Mouse (Mus musculus): ENCODE measurements around the gene Ccdc141. TPM values are rescaled to one million over a fixed set of nuclear protein-coding genes. Genes with fewer than 3 reads are reported as not detected.

Ccdc141 gene
- total RNA-seq, 1 experiment: 3.3 TPM

GRCm38 (mm10) chr2:77102516-77102915, 67.9 kb downstream of the Ccdc141 start:
- TF ChIP-seq ZNF384 (IDR thresholded peaks at IDR 0.05; ENCODE audit: low read depth, low read length) (no peak), MAFK (IDR thresholded peaks at IDR 0.05; ENCODE audit: insufficient read depth, low read depth, low read length) (no peak), CHD2 (IDR thresholded peaks at IDR 0.05; ENCODE audit: low read depth, low read length) (no peak), HCFC1 (IDR thresholded peaks at IDR 0.05; ENCODE audit: borderline replicate concordance, insufficient read depth, low read length) (no peak), ZC3H11A (IDR thresholded peaks at IDR 0.05; ENCODE audit: borderline replicate concordance, low read depth, low read length) (no peak)
- in situ Hi-C loops (cut with MboI; ENCODE audit: low sequenced_read_pairs in 2 of 2, unreplicated experiment in 2 of 2): no loop called here
- Histone ChIP-seq H3K4me1 (ENCODE audit: control insufficient read depth in 2 of 2, insufficient read depth in 2 of 2, low read length in 2 of 2, poor library complexity in 1 of 2) (no peaks in the 10 kb centered on the region), H3K9ac (ENCODE audit: insufficient read depth, low read depth, low read length, poor library complexity, severe bottlenecking) (no peak overlapping the region), H3K36me3 (ENCODE audit: control insufficient read depth, insufficient read depth, low read length, poor library complexity, severe bottlenecking) (no peaks in the 10 kb centered on the region), H3K9me3 (ENCODE audit: control insufficient read depth, insufficient read depth, low read depth, low read length) (no peaks in the 10 kb centered on the region), H3K27ac (ENCODE audit: insufficient read depth, low read depth, low read length, poor library complexity, severe bottlenecking) (no peak overlapping the region), H3K4me3 (ENCODE audit: insufficient read depth in 1 of 2, low read depth in 1 of 2, low read length in 2 of 2, poor library complexity in 1 of 2, severe bottlenecking in 1 of 2) (no peak overlapping the region)
- DNase-seq (ENCODE audit: low read depth, low spot score): no peak

- no peak for TF ChIP-seq ZC3H11A (IDR thresholded peaks at IDR 0.05; ENCODE audit: borderline replicate concordance, low read depth, low read length)
- TF ChIP-seq MAFK (IDR thresholded peaks at IDR 0.05; ENCODE audit: insufficient read depth, low read depth, low read length): no peak
- no peak for TF ChIP-seq ZNF384 (IDR thresholded peaks at IDR 0.05; ENCODE audit: low read depth, low read length)
- no peak for TF ChIP-seq HCFC1 (IDR thresholded peaks at IDR 0.05; ENCODE audit: borderline replicate concordance, insufficient read depth, low read length)
- TF ChIP-seq CHD2 (IDR thresholded peaks at IDR 0.05; ENCODE audit: low read depth, low read length): no peak
- Histone ChIP-seq H3K4me3 (ENCODE audit: insufficient read depth in 1 of 2, low read depth in 1 of 2, low read length in 2 of 2, poor library complexity in 1 of 2, severe bottlenecking in 1 of 2) (no peak overlapping the region), H3K9me3 (ENCODE audit: control insufficient read depth, insufficient read depth, low read depth, low read length) (no peaks in the 10 kb centered on the region), H3K4me1 (ENCODE audit: control insufficient read depth in 2 of 2, insufficient read depth in 2 of 2, low read length in 2 of 2, poor library complexity in 1 of 2) (no peaks in the 10 kb centered on the region), H3K27ac (ENCODE audit: insufficient read depth, low read depth, low read length, poor library complexity, severe bottlenecking) (no peak overlapping the region), H3K9ac (ENCODE audit: insufficient read depth, low read depth, low read length, poor library complexity, severe bottlenecking) (no peak overlapping the region), H3K36me3 (ENCODE audit: control insufficient read depth, insufficient read depth, low read length, poor library complexity, severe bottlenecking) (no peaks in the 10 kb centered on the region)
- in situ Hi-C loops (cut with MboI; ENCODE audit: low sequenced_read_pairs in 2 of 2, unreplicated experiment in 2 of 2): no loop called here
- no peak for DNase-seq (ENCODE audit: low read depth, low spot score)
Measured at GRCm38 (mm10) chr2:77099814-77100213, 70.6 kb downstream of the Ccdc141 start.

GRCm38 (mm10) chr2:77098769-77099168, 71.7 kb downstream of the Ccdc141 start:
- H3K4me1 ChIP-seq (ENCODE audit: control insufficient read depth in 2 of 2, insufficient read depth in 2 of 2, low read length in 2 of 2, poor library complexity in 1 of 2): no peaks in the 10 kb centered on the region
- H3K27ac ChIP-seq (ENCODE audit: insufficient read depth, low read depth, low read length, poor library complexity, severe bottlenecking): no peak overlapping the region
- TF ChIP-seq MAFK (IDR thresholded peaks at IDR 0.05; ENCODE audit: insufficient read depth, low read depth, low read length): no peak
- TF ChIP-seq ZNF384 (IDR thresholded peaks at IDR 0.05; ENCODE audit: low read depth, low read length): no peak
- TF ChIP-seq CHD2 (IDR thresholded peaks at IDR 0.05; ENCODE audit: low read depth, low read length): no peak
- TF ChIP-seq HCFC1 (IDR thresholded peaks at IDR 0.05; ENCODE audit: borderline replicate concordance, insufficient read depth, low read length): no peak
- TF ChIP-seq ZC3H11A (IDR thresholded peaks at IDR 0.05; ENCODE audit: borderline replicate concordance, low read depth, low read length): no peak
- no peaks in the 10 kb centered on the region for H3K9me3 ChIP-seq (ENCODE audit: control insufficient read depth, insufficient read depth, low read depth, low read length)
- in situ Hi-C loops (cut with MboI; ENCODE audit: low sequenced_read_pairs in 2 of 2, unreplicated experiment in 2 of 2): no loop called here
- H3K4me3 ChIP-seq (ENCODE audit: insufficient read depth in 1 of 2, low read depth in 1 of 2, low read length in 2 of 2, poor library complexity in 1 of 2, severe bottlenecking in 1 of 2): no peak overlapping the region
- DNase-seq (ENCODE audit: low read depth, low spot score): no peak
- no peaks in the 10 kb centered on the region for H3K36me3 ChIP-seq (ENCODE audit: control insufficient read depth, insufficient read depth, low read length, poor library complexity, severe bottlenecking)
- H3K9ac ChIP-seq (ENCODE audit: insufficient read depth, low read depth, low read length, poor library complexity, severe bottlenecking): no peak overlapping the region

- Histone ChIP-seq H3K27ac (ENCODE audit: insufficient read depth, low read depth, low read length, poor library complexity, severe bottlenecking) (no peak overlapping the region), H3K4me3 (ENCODE audit: insufficient read depth in 1 of 2, low read depth in 1 of 2, low read length in 2 of 2, poor library complexity in 1 of 2, severe bottlenecking in 1 of 2) (no peak overlapping the region), H3K4me1 (ENCODE audit: control insufficient read depth in 2 of 2, insufficient read depth in 2 of 2, low read length in 2 of 2, poor library complexity in 1 of 2) (no peaks in the 10 kb centered on the region), H3K9me3 (ENCODE audit: control insufficient read depth, insufficient read depth, low read depth, low read length) (no peaks in the 10 kb centered on the region), H3K36me3 (ENCODE audit: control insufficient read depth, insufficient read depth, low read length, poor library complexity, severe bottlenecking) (no peaks in the 10 kb centered on the region), H3K9ac (ENCODE audit: insufficient read depth, low read depth, low read length, poor library complexity, severe bottlenecking) (no peak overlapping the region)
- no peak for TF ChIP-seq HCFC1 (IDR thresholded peaks at IDR 0.05; ENCODE audit: borderline replicate concordance, insufficient read depth, low read length)
- TF ChIP-seq ZNF384 (IDR thresholded peaks at IDR 0.05; ENCODE audit: low read depth, low read length): no peak
- TF ChIP-seq ZC3H11A (IDR thresholded peaks at IDR 0.05; ENCODE audit: borderline replicate concordance, low read depth, low read length): no peak
- TF ChIP-seq CHD2 (IDR thresholded peaks at IDR 0.05; ENCODE audit: low read depth, low read length): no peak
- TF ChIP-seq MAFK (IDR thresholded peaks at IDR 0.05; ENCODE audit: insufficient read depth, low read depth, low read length): no peak
- in situ Hi-C loops (cut with MboI; ENCODE audit: low sequenced_read_pairs in 2 of 2, unreplicated experiment in 2 of 2): no loop called here
- no peak for DNase-seq (ENCODE audit: low read depth, low spot score)
Measured at GRCm38 (mm10) chr2:77091749-77092148, 78.7 kb downstream of the Ccdc141 start.

GRCm38 (mm10) chr2:77085313-77085712, 85.1 kb downstream of the Ccdc141 start:
- DNase-seq (ENCODE audit: low read depth, low spot score): no peak
- H3K4me1 ChIP-seq (ENCODE audit: control insufficient read depth in 2 of 2, insufficient read depth in 2 of 2, low read length in 2 of 2, poor library complexity in 1 of 2): no peaks in the 10 kb centered on the region
- H3K9ac ChIP-seq (ENCODE audit: insufficient read depth, low read depth, low read length, poor library complexity, severe bottlenecking): no peak overlapping the region
- H3K9me3 ChIP-seq (ENCODE audit: control insufficient read depth, insufficient read depth, low read depth, low read length): no peaks in the 10 kb centered on the region
- in situ Hi-C loops (cut with MboI; ENCODE audit: low sequenced_read_pairs in 2 of 2, unreplicated experiment in 2 of 2): no loop called here
- no peaks in the 10 kb centered on the region; the same call in 1 of the 2 replicates for H3K36me3 ChIP-seq (ENCODE audit: control insufficient read depth, insufficient read depth, low read length, poor library complexity, severe bottlenecking)
- H3K27ac ChIP-seq (ENCODE audit: insufficient read depth, low read depth, low read length, poor library complexity, severe bottlenecking): no peak overlapping the region
- TF ChIP-seq HCFC1 (IDR thresholded peaks at IDR 0.05; ENCODE audit: borderline replicate concordance, insufficient read depth, low read length) (no peak), ZC3H11A (IDR thresholded peaks at IDR 0.05; ENCODE audit: borderline replicate concordance, low read depth, low read length) (no peak), ZNF384 (IDR thresholded peaks at IDR 0.05; ENCODE audit: low read depth, low read length) (no peak), CHD2 (IDR thresholded peaks at IDR 0.05; ENCODE audit: low read depth, low read length) (no peak), MAFK (IDR thresholded peaks at IDR 0.05; ENCODE audit: insufficient read depth, low read depth, low read length) (no peak)
- no peak overlapping the region for H3K4me3 ChIP-seq (ENCODE audit: insufficient read depth in 1 of 2, low read depth in 1 of 2, low read length in 2 of 2, poor library complexity in 1 of 2, severe bottlenecking in 1 of 2)

Data from ES-E14 (cell line).